In the genomic region with DNA sequence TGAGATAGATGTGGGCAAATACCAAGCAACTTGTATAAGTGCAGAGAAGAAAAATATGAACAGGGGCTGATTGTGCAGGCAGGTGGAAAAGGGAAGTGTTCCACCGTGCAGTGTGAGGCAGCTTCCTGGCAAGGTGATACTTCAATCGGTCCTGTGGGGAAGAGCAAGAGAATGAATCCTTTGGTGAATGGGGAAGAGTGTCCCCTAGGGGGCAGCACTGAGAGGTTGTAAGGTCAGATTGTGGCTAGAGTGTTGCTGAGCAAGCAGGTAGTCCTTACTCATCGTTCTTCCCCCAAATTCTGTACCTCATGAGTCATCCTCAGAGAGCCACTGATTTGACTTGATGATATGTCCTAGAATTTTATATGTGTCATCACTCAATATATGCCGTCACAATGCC, we compare ENCODE assay signal across 10 mouse cellular contexts. TPM values are rescaled to one million over a fixed set of nuclear protein-coding genes. Genes with fewer than 3 reads are reported as not detected.
DNase-seq lines count a peak whose midpoint lies in the region; TF ChIP-seq lines count a peak whose summit lies in the region.
"Had no signal": no experiment of that assay in that cellular context is flagged by ENCODE, and none has a peak within 500 bp of the region (broad histone marks: within the 10 kb centered on the region; RNA-seq: fewer than 3 reads in every experiment).

No protein-coding gene starts in this region.

- no peak overlapping the region for H3K9ac ChIP-seq in liver, adult 2 months (ENCODE audit: low read depth, low read length)
- H3K9ac ChIP-seq: heart, embryonic 15.5 days had no signal

- no peaks in the 10 kb centered on the region for H3K79me2 ChIP-seq in liver, adult 2 months (ENCODE audit: control insufficient read depth, insufficient read depth, low read length)

- 45% methylated on average over 4 of the region's 4 CpGs for WGBS in lung, adult 2 months
- WGBS in liver, adult 2 months = 46% methylated on average over 4 of the region's 4 CpGs

- intact Hi-C loops in left cerebral cortex, postnatal 25 days (cut with DNase I) = loop anchor here (10.0 kb wide), 1 partner anchor 481 kb away; the partner anchor contains the start of gene Stk33

- H3K4me3 ChIP-seq in lung, adult 2 months (replicated peaks; ENCODE audit: extremely low read depth, low read depth, low read length) = no peak overlapping the region
- no peak overlapping the region for H3K4me3 ChIP-seq in liver, adult 2 months (ENCODE audit: insufficient read depth, low read depth, low read length)
- H3K4me3 ChIP-seq: heart, embryonic 15.5 days had no signal

- no peaks in the 10 kb centered on the region for H3K36me3 ChIP-seq in liver, adult 2 months (ENCODE audit: control insufficient read depth, insufficient read depth, low read length)
- H3K36me3 ChIP-seq: heart, embryonic 15.5 days had no signal

- no peaks in the 10 kb centered on the region; the same call in 1 of the 2 replicates for H3K4me1 ChIP-seq in lung, adult 2 months (ENCODE audit: control insufficient read depth, insufficient read depth, low read length)
- H3K4me1 ChIP-seq in liver, adult 2 months (ENCODE audit: control insufficient read depth, insufficient read depth, low read length) = no peaks in the 10 kb centered on the region

- no peak overlapping the region for H3K27ac ChIP-seq in liver, adult 2 months (replicated peaks; ENCODE audit: insufficient read depth, low read depth, low read length)
- H3K27ac ChIP-seq: heart, embryonic 15.5 days had no signal

- TF ChIP-seq POLR2A in lung, adult 2 months (IDR thresholded peaks at IDR 0.05; ENCODE audit: borderline replicate concordance, extremely low read depth, low read depth, low read length) = no peak
- TF ChIP-seq POLR2A in liver, adult 2 months (IDR thresholded peaks at IDR 0.05; ENCODE audit: extremely low read depth, insufficient read depth, low read length) = no peak

- DNase-seq in cerebellum, postnatal 10 days = peak; percentile 64 to 66
- no peak for DNase-seq in cerebellum, adult 11-12 months
- DNase-seq in lung, adult 2 months = no peak
- DNase-seq in lung, postnatal 4 days = no peak
- peak; percentile 46 for DNase-seq in adrenal gland, postnatal 25 days
- peak; percentile 32 for DNase-seq in liver, adult 2 months (ENCODE audit: extremely low read depth, low read depth, low spot score)
- DNase-seq in thymus, postnatal 0 days (ENCODE audit: low spot score) = peak; percentile 23
- no peak for DNase-seq in left cerebral cortex, postnatal 25 days (ENCODE audit: low spot score in 2 of 2)

- TF ChIP-seq CTCF in lung, adult 2 months (IDR thresholded peaks at IDR 0.05; ENCODE audit: insufficient read depth, low read length) = peak; percentile 31; the same call in 1 of the 2 replicates
- peak; percentile 39; the same call in 1 of the 2 replicates for TF ChIP-seq CTCF in liver, adult 2 months (IDR thresholded peaks at IDR 0.05; ENCODE audit: low read depth, low read length)

- H3K27me3 ChIP-seq in liver, adult 2 months (ENCODE audit: control insufficient read depth, insufficient read depth, low read length) = no peaks in the 10 kb centered on the region; the same call in 1 of the 2 replicates

RNA-seq across cellular contexts. Expression of gene Tub, which starts 4.0 kb away (rescaled TPM):
- polyA plus RNA-seq in lung, adult 2 months (2012; rRNA removed) = 0.66 and 0.76 TPM in 2 replicates
- 26.0 and 30.1 TPM in 2 replicates for total RNA-seq in adrenal gland, postnatal 25 days (2021)
- total RNA-seq in liver, adult 2 months (2014; rRNA removed) = under 0.01 and 0.07 TPM in 2 replicates
- polyA plus RNA-seq in liver, adult 2 months (2012; rRNA removed) = not detected in 2 replicates
- 0.05 and 0.06 TPM in 2 replicates for polyA plus RNA-seq in thymus, postnatal 0 days (2015; fragmentation: Nextera tagmentation; extraction: Ambion mirVana)
- total RNA-seq in left cerebral cortex, postnatal 25 days (2021) = 100 to 1,000 TPM; 119 to 128 TPM

RNA-seq across cellular contexts. Expression of gene Eif3f, which starts 20.0 kb away (rescaled TPM):
- 107 and 141 TPM in 2 replicates for polyA plus RNA-seq in lung, adult 2 months (2012; rRNA removed)
- total RNA-seq in adrenal gland, postnatal 25 days (2021) = 143 and 156 TPM in 2 replicates
- 20.6 and 31.7 TPM in 2 replicates for total RNA-seq in liver, adult 2 months (2014; rRNA removed)
- polyA plus RNA-seq in liver, adult 2 months (2012; rRNA removed) = 47.2 and 48.1 TPM in 2 replicates
- 97.7 and 111 TPM in 2 replicates for polyA plus RNA-seq in thymus, postnatal 0 days (2015; fragmentation: Nextera tagmentation; extraction: Ambion mirVana)
- 10 to 100 TPM; 77.7 to 82.0 TPM for total RNA-seq in left cerebral cortex, postnatal 25 days (2021)

RNA-seq across cellular contexts. Expression of gene Nlrp10, which starts 24.2 kb away (rescaled TPM):
- polyA plus RNA-seq in lung, adult 2 months (2012; rRNA removed) = 0.18 and 2.0 TPM in 2 replicates
- 0.27 and 0.29 TPM in 2 replicates for total RNA-seq in adrenal gland, postnatal 25 days (2021)
- under 0.01 and 0.09 TPM in 2 replicates for total RNA-seq in liver, adult 2 months (2014; rRNA removed)
- polyA plus RNA-seq in liver, adult 2 months (2012; rRNA removed) = not detected in 2 replicates
- polyA plus RNA-seq in thymus, postnatal 0 days (2015; fragmentation: Nextera tagmentation; extraction: Ambion mirVana) = 0.04 and 0.13 TPM in 2 replicates
- total RNA-seq in left cerebral cortex, postnatal 25 days (2021) = under 1 TPM; 0.48 to 0.71 TPM

RNA-seq across cellular contexts. Expression of gene Olfr519, which starts 60.0 kb away (rescaled TPM):
- not detected in 2 replicates for polyA plus RNA-seq in lung, adult 2 months (2012; rRNA removed)
- total RNA-seq in adrenal gland, postnatal 25 days (2021) = not detected in 2 replicates
- not detected in 2 replicates for total RNA-seq in liver, adult 2 months (2014; rRNA removed)
- not detected in 2 replicates for polyA plus RNA-seq in liver, adult 2 months (2012; rRNA removed)
- polyA plus RNA-seq in thymus, postnatal 0 days (2015; fragmentation: Nextera tagmentation; extraction: Ambion mirVana) = not detected in 2 replicates
- not detected for total RNA-seq in left cerebral cortex, postnatal 25 days (2021)
- polyA plus RNA-seq: heart, embryonic 15.5 days; lung, embryonic 16.5 days had no signal

Comparison
In these comparisons a context has a peak if more than half of its experiments do, and no peak if none do; other contexts are left out.
1. DNase-seq: peak in cerebellum, postnatal 10 days (2 of 2), adrenal gland, postnatal 25 days (single experiment), liver, adult 2 months (single experiment) and thymus, postnatal 0 days (single experiment); none in cerebellum, adult 11-12 months (single experiment), lung, adult 2 months (single experiment), lung, postnatal 4 days (0 of 2) and left cerebral cortex, postnatal 25 days (0 of 2).
2. RNA of gene Tub, which starts 4.0 kb away (total RNA-seq): 119 to 128 TPM in left cerebral cortex, postnatal 25 days and 26.0 to 30.1 TPM in adrenal gland, postnatal 25 days; under 0.01 to 0.07 TPM in liver, adult 2 months; every median in the first group is over 10 times any median in the second.